Mouse (Mus musculus) left cerebral cortex, adult 11 months (tissue): Measurements from ENCODE around the gene Ppp2r5b.
A peak's percentile ranks its signal among the peaks of the same experiment; 100 is the strongest.

Source experiments
- DNase-seq: peaks from one replicate; pipeline ENCODE4 v3.0.0; 2022; ENCODE audit warnings: low spot score

Gene Ppp2r5b

DNA sequence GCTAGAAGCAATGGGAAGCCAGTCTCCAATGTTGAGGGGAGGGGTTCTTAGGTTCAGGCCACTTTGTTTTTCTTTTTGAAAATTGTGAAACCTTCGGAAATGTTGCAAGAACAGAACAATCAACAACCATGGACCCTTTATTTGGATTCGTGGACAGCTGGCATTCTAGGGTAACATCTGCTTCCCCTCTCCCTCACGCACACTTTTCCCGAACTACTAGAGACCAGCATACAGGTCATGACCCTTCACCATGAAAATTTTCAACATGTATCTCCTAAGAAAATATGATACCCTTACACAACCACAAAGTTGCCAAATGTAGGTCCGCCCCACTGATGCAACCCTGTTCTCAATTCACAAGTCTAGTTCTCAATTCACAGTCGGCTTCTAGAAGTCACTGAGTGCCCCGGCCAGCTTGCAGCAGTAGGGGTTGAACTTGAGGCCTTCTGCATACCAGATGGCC lies 33.0 kb upstream of the Ppp2r5b start:
- no peak for DNase-seq

DNA sequence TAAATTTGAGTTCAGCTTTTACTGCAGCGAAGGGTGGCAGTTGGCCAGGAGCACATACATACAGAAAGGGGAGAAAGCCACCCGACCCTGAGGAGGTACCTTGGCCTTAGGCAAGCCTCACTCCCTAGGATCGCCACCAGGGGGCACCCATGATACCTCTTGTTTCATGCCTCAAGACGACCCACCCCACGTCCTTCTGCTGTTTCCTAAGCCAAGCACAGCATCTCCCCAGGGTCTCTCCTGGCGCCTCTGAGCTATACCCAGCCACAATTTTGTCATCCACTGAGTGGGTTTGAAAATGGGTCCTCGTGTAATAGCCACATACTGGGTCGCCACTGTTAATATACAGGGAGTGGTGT lies 32.5 kb upstream of the Ppp2r5b start:
- DNase-seq: peak; percentile 68

DNA sequence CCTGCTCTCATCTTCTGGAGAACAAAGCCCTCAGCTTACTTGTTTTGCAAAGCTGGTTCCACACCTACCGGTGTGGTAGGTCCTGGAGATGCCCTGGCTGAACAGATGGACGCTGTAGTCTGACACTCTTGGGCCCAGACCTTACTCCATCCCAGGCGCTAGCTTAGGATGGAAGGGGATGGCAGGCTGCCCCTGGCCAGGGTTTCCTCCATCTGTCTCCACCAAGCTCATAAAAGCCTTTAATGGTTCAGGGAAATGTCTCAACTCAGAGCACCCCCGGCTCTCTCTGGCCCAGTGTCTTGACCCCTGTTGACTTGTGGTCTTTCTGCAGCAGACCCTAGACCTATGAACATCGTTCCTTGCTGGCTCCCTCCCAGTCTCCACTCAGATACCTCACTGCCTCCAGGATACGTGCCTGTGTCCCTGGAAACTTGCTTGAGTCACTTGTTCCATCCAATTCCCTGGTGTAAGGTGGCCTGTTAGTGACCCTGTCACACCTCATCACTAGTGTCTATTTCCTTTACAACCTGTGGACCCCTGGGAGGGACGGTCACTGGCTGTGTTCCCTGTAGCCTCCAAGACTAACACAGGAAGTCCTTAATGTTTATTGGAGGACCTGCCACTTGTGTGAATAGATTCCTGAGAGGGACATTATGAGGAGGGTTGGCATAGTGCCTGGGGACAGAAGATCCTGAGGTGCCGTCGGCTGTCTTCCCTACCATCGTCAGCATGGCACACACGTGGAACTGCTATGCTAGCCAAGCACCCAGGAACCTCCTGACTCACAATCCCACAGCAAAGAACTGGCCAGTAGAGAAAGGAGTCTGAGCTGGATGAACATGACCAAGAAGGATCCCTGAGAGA lies 31.9 kb upstream of the Ppp2r5b start:
- no peak for DNase-seq

DNA sequence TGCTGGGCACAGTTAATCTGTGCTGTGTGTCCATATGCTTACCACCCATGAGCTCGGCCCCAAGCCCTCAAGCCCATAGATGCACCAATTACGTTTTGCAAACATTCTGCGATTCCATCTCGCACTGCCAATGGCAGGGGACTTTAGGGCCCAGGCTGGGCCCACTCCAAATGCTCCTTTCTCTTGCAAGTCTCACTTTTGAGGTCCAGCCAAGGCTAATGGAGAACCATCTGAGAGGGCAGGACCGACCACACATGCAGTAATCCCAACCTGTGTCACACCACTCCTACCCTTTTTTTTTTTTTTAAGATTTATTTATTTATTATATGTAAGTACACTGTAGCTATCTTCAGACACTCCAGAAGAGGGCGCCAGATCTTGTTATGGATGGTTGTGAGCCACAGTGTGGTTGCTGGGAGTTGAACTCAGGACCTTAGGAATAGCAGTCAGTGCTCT lies 30.1 kb upstream of the Ppp2r5b start:
- DNase-seq: no peak

DNA sequence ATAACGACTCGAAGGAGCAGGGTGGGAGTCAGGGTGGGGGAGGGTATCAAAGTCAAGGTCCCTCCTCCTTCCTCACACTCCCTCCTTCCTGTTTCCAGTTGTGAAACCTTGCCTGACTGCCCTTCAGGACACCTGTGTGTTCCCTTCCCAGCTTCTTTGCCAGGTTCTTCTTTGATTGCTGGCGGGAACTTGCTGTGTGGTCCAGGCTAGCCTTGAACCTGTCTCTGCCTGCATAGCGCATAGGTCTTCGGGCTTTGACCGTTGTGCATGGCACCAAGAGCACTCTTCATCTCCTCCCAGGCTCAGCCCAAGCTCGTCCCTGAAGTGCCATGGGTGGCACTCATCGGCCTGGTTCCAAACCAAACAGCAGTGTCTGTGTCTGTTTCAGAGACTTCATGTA lies 29.3 kb upstream of the Ppp2r5b start:
- DNase-seq: no peak

DNA sequence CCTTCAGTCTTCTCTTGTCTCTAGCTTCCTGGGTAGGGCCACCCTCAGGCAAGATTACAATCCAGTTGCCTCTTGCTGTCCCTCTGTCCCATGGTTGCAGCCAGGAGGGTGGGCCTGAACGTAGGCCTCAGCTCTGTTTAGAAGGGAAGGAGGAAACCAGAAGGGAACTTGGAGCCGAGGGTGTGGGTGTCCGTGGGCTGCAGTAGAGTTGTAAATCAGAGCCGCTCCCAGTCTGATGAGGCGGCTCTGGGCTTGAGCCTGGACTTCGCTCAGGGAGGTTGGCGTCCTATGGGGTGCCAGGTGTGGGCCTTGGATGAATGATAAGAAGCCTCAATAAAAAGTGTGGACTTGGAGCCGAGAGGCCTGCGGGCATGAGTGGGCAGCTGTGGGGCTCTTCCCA lies 28.5 kb upstream of the Ppp2r5b start:
- DNase-seq: no peak

DNA sequence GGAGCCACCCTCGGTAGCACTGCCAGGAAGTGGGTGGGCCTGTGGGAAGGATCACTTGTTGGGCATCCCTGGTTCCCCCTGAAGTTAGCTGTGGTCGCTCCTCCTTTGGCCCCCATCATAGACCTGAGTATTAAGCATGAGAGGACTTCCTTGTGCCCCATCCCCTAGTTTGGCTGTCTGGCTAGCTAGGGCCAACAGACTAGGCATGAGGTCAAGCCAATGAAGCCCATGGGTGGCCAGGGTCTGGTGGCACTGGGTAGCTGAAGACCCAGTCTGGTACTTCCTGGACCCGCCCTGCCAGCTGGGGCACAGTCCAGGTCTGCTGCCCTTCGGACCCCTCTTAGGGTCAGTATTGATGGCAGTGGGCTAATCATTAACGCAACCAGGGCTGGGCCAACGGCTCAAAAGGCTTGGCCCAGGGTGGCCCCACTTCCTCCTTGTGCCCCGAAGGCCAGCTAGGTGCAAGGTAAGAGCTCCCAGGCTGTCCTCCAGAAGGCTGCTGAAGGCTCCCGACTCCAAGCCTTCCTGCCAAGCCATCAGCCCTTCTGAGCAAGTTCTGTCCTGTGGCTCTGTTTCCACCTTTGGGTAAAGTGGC lies 27.3 kb upstream of the Ppp2r5b start:
- DNase-seq: no peak

DNA sequence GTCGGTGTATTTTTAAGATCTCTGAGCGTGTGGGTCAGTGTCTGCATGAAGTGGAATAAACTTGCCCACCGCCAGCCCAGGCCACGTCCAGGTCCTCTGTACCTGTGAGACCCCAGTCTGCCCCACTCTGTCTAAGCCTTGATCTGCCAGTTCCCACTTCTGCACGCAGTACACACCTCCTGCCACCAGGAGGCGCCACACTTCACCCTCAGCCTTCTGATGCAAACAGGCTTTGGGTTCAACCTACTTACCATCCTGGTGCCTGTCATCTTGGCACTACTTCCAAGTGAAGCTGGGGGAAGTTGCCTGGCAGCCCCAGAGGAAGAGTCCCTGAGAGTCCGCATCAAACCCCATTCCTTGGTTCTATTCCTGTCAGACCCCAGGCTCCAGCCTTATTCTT lies 26.6 kb upstream of the Ppp2r5b start:
- no peak for DNase-seq

DNA sequence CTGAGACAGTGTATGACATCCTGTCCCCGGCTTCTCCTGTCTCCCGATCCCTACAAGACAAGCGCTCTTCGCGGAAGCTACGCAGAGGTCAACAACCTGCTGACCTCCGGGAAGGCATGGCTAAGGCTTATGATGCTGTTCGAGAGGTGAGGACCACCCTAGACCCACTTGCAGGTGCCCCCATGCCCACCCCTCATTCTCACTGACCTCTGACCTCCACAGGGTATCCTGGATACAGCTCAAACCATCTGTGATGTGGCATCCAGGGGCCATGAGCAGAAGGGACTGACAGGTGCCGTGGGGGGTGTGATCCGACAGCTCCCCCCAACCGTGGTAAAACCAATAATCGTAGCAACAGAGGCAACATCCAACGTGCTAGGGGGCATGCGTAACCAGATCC lies 25.7 kb upstream of the Ppp2r5b start:
- no peak for DNase-seq

DNA sequence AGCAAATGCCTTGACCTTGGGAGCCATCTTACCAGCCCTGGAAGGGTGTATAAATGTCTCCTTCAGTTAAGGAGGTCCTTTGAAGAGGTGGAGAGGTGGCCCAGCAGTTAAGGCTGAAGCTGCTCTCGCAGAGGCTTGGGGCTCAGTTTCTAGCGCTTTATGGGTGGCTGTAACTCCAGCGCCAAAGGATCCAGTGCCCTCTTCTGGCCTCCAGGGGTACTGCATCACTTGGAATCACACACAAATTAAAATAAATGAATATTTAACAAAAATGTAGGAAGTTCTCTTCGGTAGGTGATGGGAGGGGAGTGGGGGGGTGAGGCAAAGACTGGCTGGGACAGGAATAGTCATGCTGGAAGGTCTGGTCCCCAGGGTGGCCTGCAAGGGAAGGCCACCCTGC lies 25.3 kb upstream of the Ppp2r5b start:
- no peak for DNase-seq

DNA sequence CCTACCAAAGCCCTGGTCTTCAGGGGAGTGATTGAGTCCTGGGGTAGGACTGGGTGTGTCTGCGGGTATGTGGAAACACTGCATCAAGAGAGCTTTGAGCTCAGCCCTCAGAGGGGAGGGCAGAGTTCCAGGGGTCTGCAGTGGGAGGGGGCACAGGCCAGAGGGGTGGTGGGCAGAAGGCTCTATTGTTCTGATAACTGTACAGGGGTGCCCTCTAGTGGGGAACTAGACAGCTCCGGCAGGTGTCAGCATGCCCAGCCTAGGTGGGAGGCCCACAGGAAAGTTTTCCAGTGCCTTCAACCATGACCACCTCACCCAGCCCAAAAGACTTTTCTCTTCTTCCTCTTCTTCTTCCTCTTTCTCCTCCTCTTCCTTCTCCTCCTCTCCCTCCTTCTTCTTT lies 24.8 kb upstream of the Ppp2r5b start:
- DNase-seq: no peak

DNA sequence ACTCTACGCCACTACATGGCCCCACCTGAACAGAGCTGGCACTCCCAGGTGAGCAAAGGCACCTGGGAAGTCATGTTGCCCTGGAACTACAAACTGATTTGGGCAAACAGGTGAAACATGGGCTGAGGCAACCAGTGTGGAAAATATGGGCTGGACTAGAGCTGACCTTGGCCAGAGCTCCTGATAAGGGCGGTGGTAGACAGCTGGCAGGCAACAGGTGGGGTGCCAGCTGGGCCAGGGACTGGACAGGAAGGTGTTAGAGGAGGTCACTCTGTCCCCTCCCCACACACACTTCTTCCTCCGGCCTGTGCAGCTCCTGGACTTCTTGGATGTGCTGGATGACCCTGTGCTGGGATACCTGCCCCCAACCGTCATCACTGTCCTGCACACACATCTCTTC lies 17.3 kb upstream of the Ppp2r5b start:
- DNase-seq: no peak

DNA sequence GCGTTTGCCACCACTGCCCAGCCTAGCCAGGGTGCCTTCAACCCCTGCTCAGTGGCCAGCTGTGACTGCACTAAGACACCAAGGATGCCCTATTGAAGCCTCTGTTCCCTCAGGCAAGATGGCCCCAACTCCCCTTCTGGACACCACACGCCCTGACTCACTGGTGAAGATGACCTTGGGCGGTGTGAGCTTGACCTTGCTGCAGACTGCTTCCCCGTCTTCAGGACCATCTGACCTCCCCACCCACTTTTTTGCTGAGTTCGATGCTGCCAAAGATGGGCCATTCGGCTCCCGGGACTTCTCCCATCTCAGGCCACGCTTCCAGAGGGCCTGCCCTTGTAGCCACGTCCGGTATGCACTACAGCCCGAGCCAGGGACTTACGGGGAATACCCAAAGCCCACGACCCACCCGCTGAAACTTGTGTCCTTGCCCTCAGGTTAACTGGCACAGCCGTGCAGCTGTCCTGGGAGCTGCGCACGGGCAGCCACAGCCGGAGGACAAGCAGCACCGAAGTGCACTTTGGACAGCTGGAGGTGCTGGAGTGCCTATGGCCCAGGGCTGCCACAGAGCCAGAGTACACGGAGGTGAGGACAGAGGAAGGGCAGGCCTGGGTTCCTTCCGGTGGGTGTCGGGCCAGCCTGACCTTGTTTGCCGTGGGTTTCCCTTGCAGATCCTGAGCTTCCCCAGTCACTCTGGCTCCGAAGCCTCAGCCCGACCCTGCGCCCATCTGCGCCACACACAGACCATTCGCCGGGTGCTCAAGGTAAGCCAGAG lies 12.0 kb upstream of the Ppp2r5b start:
- DNase-seq: no peak

DNA sequence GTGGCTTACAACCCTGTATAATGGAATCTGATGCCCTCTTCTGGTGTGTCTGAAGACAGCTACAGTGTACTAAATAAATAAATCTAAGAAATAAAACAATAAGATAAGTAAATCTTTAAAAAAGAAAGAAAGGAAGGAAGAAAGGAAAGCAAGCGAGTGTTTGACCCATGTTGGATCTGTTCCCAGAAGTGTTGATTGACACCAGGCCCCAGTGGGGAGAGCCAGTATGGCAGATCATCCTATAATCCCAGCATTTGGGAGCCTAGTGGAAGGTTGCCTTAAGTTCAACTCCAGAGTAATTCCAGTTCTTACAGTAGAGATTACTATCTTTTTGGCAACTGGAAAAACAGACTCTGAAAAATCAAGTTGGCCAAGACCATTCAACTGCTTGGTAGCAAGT lies 10.1 kb upstream of the Ppp2r5b start:
- no peak for DNase-seq

DNA sequence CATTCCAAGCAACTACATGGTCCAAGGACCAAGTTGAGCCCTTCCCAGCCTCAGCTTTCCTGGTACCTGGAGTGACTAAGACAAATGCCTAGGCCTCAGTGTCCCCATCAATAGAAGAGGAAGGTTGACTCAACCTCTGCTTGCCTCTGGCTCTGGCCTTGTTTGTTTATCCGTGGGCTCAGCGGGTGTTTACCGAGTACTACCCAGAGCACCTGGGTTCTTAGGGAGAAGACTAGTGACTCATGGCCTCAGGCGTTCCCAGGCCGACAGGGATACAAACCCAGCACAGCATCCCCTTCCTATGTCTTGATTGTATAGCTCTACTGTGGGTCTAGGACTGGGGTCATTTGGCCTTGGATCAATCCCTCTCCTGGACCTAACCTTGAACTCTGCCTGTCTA lies 7.6 kb upstream of the Ppp2r5b start:
- DNase-seq: no peak

DNA sequence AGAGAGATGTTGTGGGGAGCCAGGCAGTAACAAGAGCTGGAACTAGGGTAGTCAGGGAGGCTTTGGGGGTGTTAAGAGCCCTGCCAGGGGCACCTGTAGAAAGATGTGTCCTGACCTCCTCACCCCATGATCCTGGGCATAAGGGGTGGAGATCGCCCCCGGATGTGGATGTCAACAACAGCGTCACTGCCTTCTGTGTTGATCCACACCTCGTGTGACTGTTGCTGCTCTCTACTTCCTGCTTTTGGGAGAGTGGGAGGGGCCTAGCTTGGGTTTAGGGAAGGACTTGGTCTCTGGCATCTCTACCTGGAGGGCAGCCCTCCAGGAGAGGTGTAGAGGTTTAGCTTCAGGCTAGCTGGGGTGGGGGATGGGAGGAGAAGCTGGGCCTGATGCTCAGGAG lies 6.6 kb upstream of the Ppp2r5b start:
- DNase-seq: no peak

DNA sequence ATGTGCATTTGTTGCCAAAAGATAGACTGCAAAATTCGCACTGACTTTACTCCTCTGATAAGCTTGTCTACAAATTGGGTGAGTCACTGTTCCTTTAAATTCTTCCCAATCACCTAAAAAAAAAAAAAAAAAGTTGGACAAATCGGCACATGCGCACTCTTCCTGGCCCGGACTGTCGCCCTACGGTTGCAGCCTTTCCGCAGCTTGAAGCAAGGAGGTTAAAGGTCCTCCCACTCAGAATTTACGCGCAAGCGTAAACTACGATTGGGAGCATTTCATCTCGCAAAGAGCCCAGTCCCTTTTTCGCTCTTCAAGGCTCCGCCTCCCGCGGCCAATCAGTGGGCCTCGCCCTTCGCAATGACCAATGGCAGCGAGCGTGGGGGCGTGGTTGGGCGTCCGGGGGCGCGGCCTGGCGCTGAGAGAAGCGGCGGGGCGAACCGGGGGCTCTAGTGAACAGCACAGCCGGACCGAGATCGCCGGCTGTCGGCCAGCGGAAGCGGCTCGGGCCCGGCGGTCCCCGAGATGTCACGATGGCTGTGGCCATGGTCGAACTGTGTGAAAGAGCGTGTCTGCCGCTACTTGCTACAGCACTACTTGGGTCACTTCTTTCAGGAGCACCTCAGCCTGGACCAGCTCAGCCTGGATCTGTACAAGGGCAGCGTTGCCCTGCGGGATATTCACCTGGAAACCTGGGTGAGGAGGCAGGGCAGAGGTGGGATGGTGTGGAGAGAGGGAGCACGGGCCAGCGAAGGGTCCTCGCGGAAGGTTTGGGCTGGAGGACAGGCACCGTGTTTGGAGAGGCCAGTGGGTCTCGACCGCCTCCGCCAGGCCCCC lies 5.8 kb upstream of the Ppp2r5b start, which contains the start of gene Atg2a:
Atg2a (plus strand) TSS at position 395 of the 834 bp plus-strand sequence.
- peak; percentile 97 for DNase-seq

DNA sequence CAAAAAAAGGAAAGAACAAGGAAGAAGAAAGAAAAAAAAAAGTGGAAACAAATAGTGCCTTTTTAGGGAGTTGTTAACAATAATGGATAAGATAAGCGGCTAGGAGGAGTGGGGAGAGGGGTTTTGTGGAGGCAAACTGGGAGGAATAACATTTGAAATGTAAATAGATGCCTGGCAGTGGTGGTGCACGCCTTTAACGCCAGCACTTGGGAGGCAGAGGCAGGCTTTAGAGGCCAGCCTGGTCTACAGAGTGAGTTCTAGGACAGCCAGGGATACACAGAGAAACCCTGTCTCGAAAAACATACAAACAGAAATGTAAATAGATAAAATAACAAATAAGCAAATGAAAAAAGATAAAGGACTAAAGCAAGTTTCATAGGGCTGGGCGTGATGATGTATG lies 5.1 kb upstream of the Ppp2r5b start:
- DNase-seq: no peak

DNA sequence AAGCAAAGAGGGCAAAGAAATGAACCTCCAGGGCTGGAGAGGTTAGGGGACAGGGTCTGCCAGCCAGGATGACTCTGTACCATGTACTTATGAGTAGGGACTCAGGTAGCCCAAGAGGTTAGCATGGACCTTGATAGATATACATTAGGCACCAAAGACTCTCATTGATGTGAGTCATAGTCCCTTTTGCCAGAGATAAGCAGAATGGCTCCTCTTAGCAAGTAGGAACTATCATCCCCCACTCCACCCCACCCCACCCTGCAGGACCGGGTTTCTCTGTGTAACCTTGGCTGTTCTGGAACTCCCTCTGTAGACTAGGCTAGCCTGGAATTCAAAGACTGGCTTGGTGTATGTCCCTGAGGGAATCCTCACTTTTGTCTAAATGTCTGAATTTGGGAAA lies 4.5 kb upstream of the Ppp2r5b start:
- DNase-seq: no peak

DNA sequence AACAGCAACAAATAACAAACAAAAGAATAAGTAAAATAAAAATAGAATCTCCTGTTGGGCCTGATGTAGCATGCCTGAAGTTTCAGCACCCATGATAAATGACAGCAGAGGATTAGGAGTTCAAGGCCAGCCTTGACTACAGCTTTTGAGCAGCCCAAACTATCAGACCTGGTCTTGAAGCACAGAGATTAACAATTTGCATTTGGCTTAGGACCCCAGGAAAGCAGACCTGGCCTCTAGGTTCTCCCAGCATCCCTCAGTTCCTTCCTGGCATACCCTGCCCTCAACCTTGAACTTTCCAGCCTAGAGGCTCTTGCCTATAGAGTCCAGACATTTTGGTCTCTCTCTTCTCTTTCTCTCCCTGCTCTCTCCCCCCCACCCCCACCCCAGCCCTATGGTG lies 3.1 kb upstream of the Ppp2r5b start:
- DNase-seq: no peak

DNA sequence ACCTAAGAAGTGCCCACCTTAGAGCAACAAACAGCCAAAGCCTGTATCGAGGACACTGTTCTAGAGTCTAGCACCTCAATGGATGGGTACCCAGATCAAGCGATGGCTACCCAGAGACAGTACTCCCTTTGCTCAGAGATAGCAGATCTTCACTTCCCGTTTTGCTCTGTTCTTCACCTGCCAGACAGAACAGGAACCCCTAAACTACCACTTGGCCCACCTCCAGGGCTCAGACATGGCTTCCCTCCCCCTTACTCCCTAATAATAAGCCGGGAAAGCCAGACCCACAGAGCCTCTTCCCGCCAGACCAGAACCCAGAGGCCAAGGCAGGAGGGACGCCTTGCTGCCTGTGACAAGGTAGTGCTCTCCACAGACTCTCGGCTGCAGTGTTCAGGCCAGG lies 1.2 kb upstream of the Ppp2r5b start:
- DNase-seq: no peak

DNA sequence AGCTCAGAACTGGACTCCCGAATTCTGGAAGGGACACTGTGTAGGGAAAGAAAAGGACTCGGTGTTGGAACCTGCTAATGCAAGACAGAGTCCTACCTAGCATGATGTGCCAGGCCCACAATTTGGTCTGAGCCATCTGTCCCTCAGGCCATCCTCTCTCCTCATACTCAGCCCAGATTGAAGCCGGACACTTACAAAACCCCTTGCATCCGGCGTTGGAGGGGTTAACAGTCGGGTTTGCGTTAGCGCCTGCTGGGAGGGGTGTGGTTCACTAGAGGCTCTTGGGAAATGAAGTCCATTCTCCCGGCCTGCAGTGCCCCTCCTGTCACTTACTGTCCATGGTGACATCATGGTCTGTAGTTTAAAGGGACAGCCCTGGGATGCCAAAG lies 375 bp upstream of the Ppp2r5b start:
- peak; percentile 91 for DNase-seq
